Mouse (Mus musculus) testis, adult 2 months (tissue): Measurements from ENCODE around the gene Dlk1.

ENCODE experiments used
- CTCF ChIP-seq: fragments of 200-500 bp; IDR thresholded peaks from 2 replicates; pipeline ENCODE4 v1.5.1; 2012; ENCODE audit warnings: low read depth, mild to moderate bottlenecking, inconsistent platforms, low read length, moderate library complexity; ENCODE audit not compliant: control insufficient read depth, insufficient read depth, insufficient replicate concordance
- POLR2A ChIP-seq: fragments of 200-500 bp; IDR thresholded peaks from 2 replicates; pipeline ENCODE4 v1.6.1; 2012; ENCODE audit warnings: low read depth, mild to moderate bottlenecking, inconsistent platforms, low read length, moderate library complexity; ENCODE audit not compliant: control insufficient read depth

GRCm38 (mm10) chr12:109462594-109462993, 10.0 kb downstream of the Dlk1 start:
- TF ChIP-seq CTCF: no peak
- TF ChIP-seq POLR2A: no peak
